Mouse (Mus musculus): Measurements from ENCODE around the gene Pdk4.

Pdk4 gene

GRCm38 (mm10) chr6:5447013-5447412 is 49.1 kb downstream of the Pdk4 start:
- DNase-seq (ENCODE audit: low read depth, low spot score): no peak

GRCm38 (mm10) chr6:5444331-5444898 is 51.7 kb downstream of the Pdk4 start:
- DNase-seq (ENCODE audit: low read depth, low spot score): no peak

GRCm38 (mm10) chr6:5443104-5443863 is 52.8 kb downstream of the Pdk4 start:
- peak; percentile 85 for DNase-seq (ENCODE audit: low read depth, low spot score)

GRCm38 (mm10) chr6:5442316-5443085 is 53.6 kb downstream of the Pdk4 start:
- peak; percentile 73 for DNase-seq (ENCODE audit: low read depth, low spot score)

GRCm38 (mm10) chr6:5441221-5441620 is 54.9 kb downstream of the Pdk4 start:
- DNase-seq (ENCODE audit: low read depth, low spot score): no peak

GRCm38 (mm10) chr6:5437757-5438156 is 58.4 kb downstream of the Pdk4 start:
- DNase-seq (ENCODE audit: low read depth, low spot score): peak; percentile 18

- no peak for DNase-seq (ENCODE audit: low read depth, low spot score)
Measured at GRCm38 (mm10) chr6:5433887-5434286, 62.2 kb downstream of the Pdk4 start.
